Mouse (Mus musculus) megakaryocyte progenitor cell, adult 5-6 weeks (primary cell): Measurements from ENCODE around the gene Il6st. TPM values are rescaled to one million over a fixed set of nuclear protein-coding genes. Genes with fewer than 3 reads are reported as not detected.

Experiments used
- ATAC-seq: replicated peaks from 2 replicates; pipeline ENCODE4 v1.8.0; 2016; ENCODE audit warnings: mild to moderate bottlenecking, moderate TSS enrichment, inconsistent platforms; ENCODE audit not compliant: poor library complexity
- total RNA-seq, 2 experiments: library from RNA; stranded (forward) in 1 of 2; stranded (reverse) in 1 of 2; fragments of 157-497, 149-512 nt in 1 of 2; fragments of 200-1000 nt in 1 of 2; gene quantifications; 2 replicates each; pipeline versions ENCODE4 v1.2.3 to v1.2.4; 2015 to 2017

Il6st gene
- total RNA-seq, 2 experiments from 2014 or later = 25.0 to 32.7 TPM

GRCm38 (mm10) chr13:112440668-112441067 is 23.2 kb upstream of the Il6st start:
- ATAC-seq = no peak

- peak; percentile 30 for ATAC-seq
Measured at GRCm38 (mm10) chr13:112442867-112443529, 20.9 kb upstream of the Il6st start.

GRCm38 (mm10) chr13:112447108-112447665 is 16.7 kb upstream of the Il6st start:
- no peak for ATAC-seq

- ATAC-seq = no peak
Measured at GRCm38 (mm10) chr13:112450210-112450609, 13.7 kb upstream of the Il6st start.

GRCm38 (mm10) chr13:112457366-112457765 is 6.5 kb upstream of the Il6st start:
- no peak for ATAC-seq

- ATAC-seq = no peak
Measured at GRCm38 (mm10) chr13:112458016-112458415, 5.9 kb upstream of the Il6st start.

- no peak for ATAC-seq
Measured at GRCm38 (mm10) chr13:112458435-112459018, 5.3 kb upstream of the Il6st start.

GRCm38 (mm10) chr13:112459956-112460355 is 3.9 kb upstream of the Il6st start:
- ATAC-seq = no peak

GRCm38 (mm10) chr13:112462411-112462987 is 1.4 kb upstream of the Il6st start:
- ATAC-seq = no peak

GRCm38 (mm10) chr13:112463337-112463802 is 500 bp upstream of the Il6st start:
- peak; percentile 49 for ATAC-seq

GRCm38 (mm10) chr13:112464626-112465287 is 887 bp downstream of the Il6st start:
- no peak for ATAC-seq

GRCm38 (mm10) chr13:112465585-112465984 is 1.7 kb downstream of the Il6st start:
- ATAC-seq = no peak

- no peak for ATAC-seq
Measured at GRCm38 (mm10) chr13:112466136-112466945, 2.5 kb downstream of the Il6st start.

- no peak for ATAC-seq
Measured at GRCm38 (mm10) chr13:112466946-112467255, 3.0 kb downstream of the Il6st start.

GRCm38 (mm10) chr13:112467384-112467783 is 3.5 kb downstream of the Il6st start:
- no peak for ATAC-seq

- ATAC-seq = no peak
Measured at GRCm38 (mm10) chr13:112469491-112469890, 5.6 kb downstream of the Il6st start.

- ATAC-seq = no peak
Measured at GRCm38 (mm10) chr13:112471201-112471600, 7.3 kb downstream of the Il6st start.

GRCm38 (mm10) chr13:112472401-112473023 is 8.6 kb downstream of the Il6st start:
- ATAC-seq = no peak

GRCm38 (mm10) chr13:112473757-112474755 is 10.2 kb downstream of the Il6st start:
- ATAC-seq = peak; percentile 61
